Mouse (Mus musculus): Measurements from ENCODE around the gene Carhsp1.

Gene Carhsp1

GRCm38 (mm10) chr16:8674165-8674564 lies 2.2 kb upstream of the Carhsp1 start:
- DNase-seq (ENCODE audit: low spot score): no peak

- no peak for DNase-seq (ENCODE audit: low spot score)
These were observed 1.4 kb upstream of the Carhsp1 start for GRCm38 (mm10) chr16:8673343-8673742.

- no peak for DNase-seq (ENCODE audit: low spot score)
These were observed 856 bp upstream of the Carhsp1 start for GRCm38 (mm10) chr16:8672811-8673210.

- no peak for DNase-seq (ENCODE audit: low spot score)
These were observed 364 bp upstream of the Carhsp1 start for GRCm38 (mm10) chr16:8672350-8672687.

GRCm38 (mm10) chr16:8670041-8671035 lies 1.6 kb downstream of the Carhsp1 start:
- no peak for DNase-seq (ENCODE audit: low spot score)

- DNase-seq (ENCODE audit: low spot score): no peak
These were observed 2.5 kb downstream of the Carhsp1 start for GRCm38 (mm10) chr16:8669432-8669831.

GRCm38 (mm10) chr16:8668386-8668785 lies 3.6 kb downstream of the Carhsp1 start:
- no peak for DNase-seq (ENCODE audit: low spot score)

GRCm38 (mm10) chr16:8667814-8668213 lies 4.1 kb downstream of the Carhsp1 start:
- no peak for DNase-seq (ENCODE audit: low spot score)

- no peak for DNase-seq (ENCODE audit: low spot score)
These were observed 4.7 kb downstream of the Carhsp1 start for GRCm38 (mm10) chr16:8667261-8667660.

- DNase-seq (ENCODE audit: low spot score): no peak
These were observed 5.5 kb downstream of the Carhsp1 start for GRCm38 (mm10) chr16:8666452-8666851.

GRCm38 (mm10) chr16:8665367-8665766 lies 6.6 kb downstream of the Carhsp1 start:
- no peak for DNase-seq (ENCODE audit: low spot score)

GRCm38 (mm10) chr16:8663606-8664539 lies 8.1 kb downstream of the Carhsp1 start:
- DNase-seq (ENCODE audit: low spot score): no peak

GRCm38 (mm10) chr16:8663022-8663421 lies 8.9 kb downstream of the Carhsp1 start:
- no peak for DNase-seq (ENCODE audit: low spot score)

GRCm38 (mm10) chr16:8658764-8659163 lies 13.2 kb downstream of the Carhsp1 start:
- DNase-seq (ENCODE audit: low spot score): no peak

- no peak for DNase-seq (ENCODE audit: low spot score)
These were observed 13.6 kb downstream of the Carhsp1 start for GRCm38 (mm10) chr16:8658349-8658748.

GRCm38 (mm10) chr16:8656256-8656655 lies 15.7 kb downstream of the Carhsp1 start:
- no peak for DNase-seq (ENCODE audit: low spot score)

GRCm38 (mm10) chr16:8655599-8655998 lies 16.4 kb downstream of the Carhsp1 start:
- DNase-seq (ENCODE audit: low spot score): no peak

GRCm38 (mm10) chr16:8655108-8655507 lies 16.8 kb downstream of the Carhsp1 start:
- DNase-seq (ENCODE audit: low spot score): no peak

GRCm38 (mm10) chr16:8650007-8650406 lies 21.9 kb downstream of the Carhsp1 start:
- DNase-seq (ENCODE audit: low spot score): no peak

- DNase-seq (ENCODE audit: low spot score): no peak
These were observed 26.4 kb downstream of the Carhsp1 start for GRCm38 (mm10) chr16:8645546-8645945.

GRCm38 (mm10) chr16:8643855-8644254 lies 28.1 kb downstream of the Carhsp1 start:
- no peak for DNase-seq (ENCODE audit: low spot score)

GRCm38 (mm10) chr16:8639466-8640191 lies 32.3 kb downstream of the Carhsp1 start:
- no peak for DNase-seq (ENCODE audit: low spot score)
